Comparison of ENCODE assay signal across 15 mouse cellular contexts in the genomic region with DNA sequence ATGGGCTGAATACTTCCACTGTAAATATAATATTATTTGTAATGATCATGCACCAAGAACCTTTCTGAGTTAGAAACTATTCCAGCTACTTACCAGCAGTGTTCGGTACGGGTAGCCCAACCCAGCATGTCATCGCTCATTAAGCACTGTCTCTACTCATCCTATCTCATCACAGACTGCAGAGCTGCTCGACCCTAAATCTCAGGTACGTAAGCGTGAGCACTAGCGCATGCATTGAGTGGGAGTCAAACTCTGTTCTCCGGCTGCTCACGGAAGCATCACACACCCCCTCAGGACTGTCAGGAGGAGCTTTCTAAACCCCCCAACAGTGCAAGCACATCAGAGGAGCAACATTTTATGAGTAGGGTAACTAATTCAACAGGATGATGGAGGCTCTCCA.
"Had no signal": no experiment of that assay in that cellular context is flagged by ENCODE, and none has a peak within 500 bp of the region (broad histone marks: within the 10 kb centered on the region; RNA-seq: fewer than 3 reads in every experiment).

No protein-coding gene starts in this region.

- ATAC-seq: intestine, postnatal 0 days; midbrain, embryonic 15.5 days had no signal

- H3K4me1 ChIP-seq: midbrain, embryonic 12.5 days; midbrain, embryonic 15.5 days; neural tube, embryonic 12.5 days; neural tube, embryonic 15.5 days; stomach, embryonic 15.5 days had no signal

- H3K4me2 ChIP-seq: liver, embryonic 13.5 days; midbrain, embryonic 12.5 days; midbrain, embryonic 15.5 days; neural tube, embryonic 12.5 days; neural tube, embryonic 15.5 days; stomach, embryonic 15.5 days had no signal

- H3K4me3 ChIP-seq: liver, embryonic 13.5 days; midbrain, embryonic 12.5 days; midbrain, embryonic 15.5 days; neural tube, embryonic 12.5 days; neural tube, embryonic 15.5 days; stomach, embryonic 15.5 days had no signal

- H3K27me3 ChIP-seq: liver, embryonic 13.5 days; midbrain, embryonic 12.5 days; midbrain, embryonic 15.5 days; neural tube, embryonic 12.5 days; neural tube, embryonic 15.5 days; stomach, embryonic 15.5 days had no signal

- H3K9me3 ChIP-seq: liver, embryonic 13.5 days; midbrain, embryonic 12.5 days; midbrain, embryonic 15.5 days; neural tube, embryonic 12.5 days; neural tube, embryonic 15.5 days; stomach, embryonic 15.5 days had no signal

- H3K9ac ChIP-seq: liver, embryonic 13.5 days; midbrain, embryonic 12.5 days; midbrain, embryonic 15.5 days; neural tube, embryonic 12.5 days; neural tube, embryonic 15.5 days; stomach, embryonic 15.5 days had no signal

- H3K27ac ChIP-seq: liver, embryonic 13.5 days; midbrain, embryonic 12.5 days; midbrain, embryonic 15.5 days; neural tube, embryonic 12.5 days; neural tube, embryonic 15.5 days; stomach, embryonic 15.5 days had no signal

- DNase-seq: kidney, postnatal 14 days; kidney, postnatal 4 days; liver, embryonic 13.5 days; lung, adult 2 months; lung, postnatal 14 days; lung, postnatal 4 days; spleen, adult 18-20 months; thymus, adult 18-20 months; thymus, postnatal 36 days had no signal

- H3K36me3 ChIP-seq: midbrain, embryonic 15.5 days had no signal
